Mouse (Mus musculus) intestine, embryonic 14.5 days (tissue): ENCODE data around the gene Cdk5rap3. TPM values are rescaled to one million over a fixed set of nuclear protein-coding genes. Genes with fewer than 3 reads are reported as not detected.
A peak's percentile ranks its signal among the peaks of the same experiment; 100 is the strongest.

Source experiments
- ATAC-seq: fragments of 200-750 bp; cut with Nextera tagmentation; replicated peaks from 2 replicates; pipeline ENCODE4 v1.8.0; 2017; ENCODE audit warnings: low read depth, moderate number of reproducible peaks, moderate TSS enrichment, moderate library complexity; ENCODE audit not compliant: low FRiP score, low TSS enrichment
- DNase-seq: peaks from one replicate; pipeline ENCODE4 v3.0.0-alpha.2; 2018; ENCODE audit warnings: low spot score
- H3K27ac ChIP-seq: fragments of 300-500 bp; sonication (generic); 2 replicates; pipeline ENCODE4 v1.5.1; 2014; ENCODE audit warnings: low read depth, mild to moderate bottlenecking, control low read depth
- H3K27me3 ChIP-seq: fragments of 300-500 bp; sonication (generic); replicated peaks from 2 replicates; pipeline ENCODE4 v1.6.1; 2014; ENCODE audit warnings: low read length, control low read depth; ENCODE audit not compliant: control insufficient read depth, insufficient read depth
- H3K36me3 ChIP-seq: fragments of 300-500 bp; sonication (generic); 2 replicates; pipeline ENCODE4 v1.6.1; 2014; ENCODE audit warnings: low read length, control low read depth; ENCODE audit not compliant: control insufficient read depth, insufficient read depth
- H3K4me1 ChIP-seq: fragments of 300-500 bp; sonication (generic); replicated peaks from 2 replicates; pipeline ENCODE4 v1.6.1; 2014; ENCODE audit warnings: low read length, control low read depth, mixed read lengths; ENCODE audit not compliant: control insufficient read depth, insufficient read depth
- H3K4me2 ChIP-seq: fragments of 300-500 bp; sonication (generic); 2 replicates; pipeline ENCODE4 v1.6.1; 2014; ENCODE audit warnings: low read length
- H3K4me3 ChIP-seq: fragments of 300-500 bp; sonication (generic); 2 replicates; pipeline ENCODE4 v1.5.1; 2014; ENCODE audit warnings: low read depth, low read length, control low read depth, mixed read lengths
- H3K9ac ChIP-seq: fragments of 300-500 bp; sonication (generic); 2 replicates; pipeline ENCODE4 v1.6.1; 2014; ENCODE audit warnings: mild to moderate bottlenecking, low read length
- H3K9me3 ChIP-seq: fragments of 300-500 bp; sonication (generic); 2 replicates; pipeline ENCODE4 v1.6.1; 2016; ENCODE audit warnings: low read length, control low read depth; ENCODE audit not compliant: control insufficient read depth
- WGBS: fragments of 180-500 bp; shearing (Covaris S2); extraction: QIAGEN DNeasy Blood & Tissue Kit; methylation state at CpG from one replicate; pipeline ENCODE4 v1.1.7; 2014; 5-methylcytosine and 5-hydroxymethylcytosine counted together
- polyA plus RNA-seq: library from polyadenylated mRNA; unstranded; fragments of >200 nt; fragmentation: Nextera tagmentation; extraction: Ambion mirVana; gene quantifications from 2 replicates; pipeline ENCODE4 v1.2.1, GENCODE M21; 2014

The Cdk5rap3 gene
- polyA plus RNA-seq, 1 experiment from 2014 or later: 64.2 TPM

DNA sequence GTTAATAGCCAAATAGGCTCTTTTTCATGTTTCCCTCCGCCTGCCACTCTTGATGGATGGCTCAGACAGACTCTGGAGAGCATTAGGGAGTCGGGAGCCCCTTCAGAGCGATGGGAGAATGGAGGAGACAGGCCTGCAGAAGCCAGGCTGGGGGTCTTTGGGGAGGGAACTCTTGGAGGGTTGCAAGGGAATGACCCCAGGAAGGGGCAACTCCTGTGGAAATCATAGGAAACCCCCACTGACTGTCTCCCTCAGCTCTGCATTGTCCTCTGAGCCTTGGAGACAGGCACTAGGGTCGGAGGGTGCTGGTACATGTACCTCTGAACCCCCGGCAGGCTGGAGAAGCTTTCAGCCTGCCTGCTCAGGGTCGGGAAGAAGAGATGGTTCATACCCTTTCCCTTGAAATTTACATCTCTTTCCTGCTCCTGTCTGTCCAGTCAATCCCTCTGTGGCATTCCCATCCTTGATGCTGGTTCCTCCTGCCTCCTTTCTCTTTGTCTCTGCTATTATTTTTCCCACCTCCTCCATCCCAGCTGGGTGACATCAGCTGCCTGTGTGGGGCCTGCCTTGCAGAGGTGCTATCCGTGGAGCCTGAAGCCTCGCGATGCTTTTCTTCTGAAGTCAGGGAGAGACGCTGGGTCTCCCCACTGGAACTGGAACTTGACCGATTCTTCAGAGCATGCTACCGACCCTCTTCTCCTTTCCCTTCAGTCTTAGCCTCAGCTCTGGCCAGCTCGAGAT, 39.8 kb downstream of the Cdk5rap3 start:
- Histone ChIP-seq H3K9ac (no peak overlapping the region), H3K4me3 (no peak overlapping the region), H3K4me2 (peak overlapping the region; percentile 53), H3K4me1 (peaks cover 35% of the 10 kb centered on the region), H3K27me3 (0 out of 2 replicates have a peak, but pooled peaks cover 5% of the 10 kb centered on the region), H3K9me3 (no peaks in the 10 kb centered on the region), H3K27ac (peak overlapping the region; percentile 82), H3K36me3 (no peaks in the 10 kb centered on the region)
- DNase-seq (peak; percentile 74), ATAC-seq (no peak)
- 13% methylated on average over 13 of the region's 13 CpGs for WGBS

DNA sequence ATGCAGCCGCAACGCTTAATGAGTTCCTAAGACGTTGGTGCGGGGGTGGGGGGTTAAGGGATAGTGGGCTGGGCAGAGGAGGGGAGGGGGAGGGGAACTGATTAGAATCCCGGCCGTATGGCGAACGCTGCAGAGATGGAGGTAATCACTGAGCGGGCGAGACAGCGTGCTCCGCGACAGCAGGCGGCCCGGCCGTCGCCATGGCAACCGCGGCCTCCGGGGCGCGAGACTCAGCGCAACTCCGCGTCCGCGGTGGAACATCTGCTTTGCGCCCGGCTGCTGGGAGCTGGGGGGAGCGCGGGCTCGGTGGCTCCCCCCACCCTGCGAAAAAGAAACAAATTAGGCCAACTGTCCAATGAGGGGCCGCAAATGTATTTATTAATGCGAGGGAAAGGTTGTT, 40.6 kb downstream of the Cdk5rap3 start:
- H3K9ac ChIP-seq: peak overlapping the region; percentile 12; the same call in 1 of the 2 replicates
- 0 out of 2 replicates have a peak, but pooled peaks cover 5% of the 10 kb centered on the region for H3K27me3 ChIP-seq
- H3K4me3 ChIP-seq: peak overlapping the region; percentile 27
- no peaks in the 10 kb centered on the region for H3K36me3 ChIP-seq
- H3K9me3 ChIP-seq: no peaks in the 10 kb centered on the region
- peak; percentile 88 for DNase-seq
- WGBS: under 1% methylated on average over 35 of the region's 35 CpGs
- H3K27ac ChIP-seq: peak overlapping the region; percentile 82; the same call in 1 of the 2 replicates
- peaks cover 35% of the 10 kb centered on the region for H3K4me1 ChIP-seq
- peak; percentile 82 for ATAC-seq
- H3K4me2 ChIP-seq: peak overlapping the region; percentile 53

DNA sequence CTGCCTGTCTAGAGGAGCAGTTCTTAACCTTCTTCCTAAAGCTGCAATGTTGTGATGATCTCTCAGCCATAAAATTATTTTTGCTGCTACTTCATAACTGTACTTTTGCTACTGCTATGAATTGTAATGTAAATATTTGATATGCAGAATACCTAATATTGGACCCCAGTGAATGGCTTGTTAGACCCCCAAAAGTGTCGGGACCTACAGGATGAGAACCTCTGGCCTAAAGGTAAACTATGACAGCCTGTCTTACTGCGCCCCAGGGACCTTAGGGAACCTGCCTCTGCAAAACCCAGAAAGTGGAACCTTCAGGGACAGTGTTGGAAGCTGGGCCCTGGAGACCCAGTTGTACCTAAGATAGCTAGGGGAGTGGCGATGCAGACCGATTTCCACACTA, 41.0 kb downstream of the Cdk5rap3 start:
- Histone ChIP-seq H3K4me3 (peak overlapping the region; percentile 27), H3K9ac (0 out of 2 replicates have a peak overlapping the region, but pooled peaks have one; percentile 12), H3K27me3 (0 out of 2 replicates have a peak, but pooled peaks cover 5% of the 10 kb centered on the region), H3K27ac (peak overlapping the region; percentile 82; the same call in 1 of the 2 replicates), H3K4me2 (peak overlapping the region; percentile 53), H3K4me1 (peaks cover 35% of the 10 kb centered on the region), H3K36me3 (no peaks in the 10 kb centered on the region), H3K9me3 (no peaks in the 10 kb centered on the region)
- DNase-seq (no peak), ATAC-seq (no peak)
- WGBS: 24% methylated on average over 4 of the region's 4 CpGs

DNA sequence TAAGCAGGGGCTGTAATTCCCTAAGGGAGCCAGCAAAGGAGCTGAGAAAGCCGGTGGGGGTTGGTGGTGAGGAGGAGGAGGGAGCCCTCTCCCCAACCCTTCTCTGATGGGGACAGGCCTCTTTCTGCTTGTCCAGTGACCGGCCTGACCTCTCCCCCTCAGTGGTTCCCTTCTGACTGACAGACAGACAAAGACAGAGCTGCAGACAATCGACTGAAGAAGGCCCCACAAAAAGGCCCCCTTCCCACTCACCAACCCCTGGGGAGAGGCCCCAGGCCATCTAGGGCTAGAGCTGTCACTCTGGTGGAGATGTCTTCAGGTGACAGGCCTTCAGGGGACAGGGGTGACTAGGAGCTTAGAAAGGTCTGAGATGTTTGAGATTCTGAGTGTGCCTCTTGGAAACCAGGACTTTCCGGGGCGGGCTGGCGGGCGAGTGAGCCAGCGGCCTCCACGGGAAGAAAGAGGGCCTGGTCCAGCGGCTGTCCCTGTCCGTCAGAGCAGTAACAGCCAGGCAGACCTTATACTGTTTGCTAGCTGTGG, 42.6 kb downstream of the Cdk5rap3 start:
- 46% methylated on average over 11 of the region's 11 CpGs for WGBS
- Histone ChIP-seq H3K9me3 (no peaks in the 10 kb centered on the region), H3K4me1 (peaks cover 35% of the 10 kb centered on the region), H3K27ac (no peak overlapping the region), H3K4me2 (no peak overlapping the region), H3K9ac (no peak overlapping the region), H3K27me3 (0 out of 2 replicates have a peak, but pooled peaks cover 5% of the 10 kb centered on the region), H3K4me3 (no peak overlapping the region), H3K36me3 (no peaks in the 10 kb centered on the region)
- ATAC-seq (no peak), DNase-seq (no peak)

DNA sequence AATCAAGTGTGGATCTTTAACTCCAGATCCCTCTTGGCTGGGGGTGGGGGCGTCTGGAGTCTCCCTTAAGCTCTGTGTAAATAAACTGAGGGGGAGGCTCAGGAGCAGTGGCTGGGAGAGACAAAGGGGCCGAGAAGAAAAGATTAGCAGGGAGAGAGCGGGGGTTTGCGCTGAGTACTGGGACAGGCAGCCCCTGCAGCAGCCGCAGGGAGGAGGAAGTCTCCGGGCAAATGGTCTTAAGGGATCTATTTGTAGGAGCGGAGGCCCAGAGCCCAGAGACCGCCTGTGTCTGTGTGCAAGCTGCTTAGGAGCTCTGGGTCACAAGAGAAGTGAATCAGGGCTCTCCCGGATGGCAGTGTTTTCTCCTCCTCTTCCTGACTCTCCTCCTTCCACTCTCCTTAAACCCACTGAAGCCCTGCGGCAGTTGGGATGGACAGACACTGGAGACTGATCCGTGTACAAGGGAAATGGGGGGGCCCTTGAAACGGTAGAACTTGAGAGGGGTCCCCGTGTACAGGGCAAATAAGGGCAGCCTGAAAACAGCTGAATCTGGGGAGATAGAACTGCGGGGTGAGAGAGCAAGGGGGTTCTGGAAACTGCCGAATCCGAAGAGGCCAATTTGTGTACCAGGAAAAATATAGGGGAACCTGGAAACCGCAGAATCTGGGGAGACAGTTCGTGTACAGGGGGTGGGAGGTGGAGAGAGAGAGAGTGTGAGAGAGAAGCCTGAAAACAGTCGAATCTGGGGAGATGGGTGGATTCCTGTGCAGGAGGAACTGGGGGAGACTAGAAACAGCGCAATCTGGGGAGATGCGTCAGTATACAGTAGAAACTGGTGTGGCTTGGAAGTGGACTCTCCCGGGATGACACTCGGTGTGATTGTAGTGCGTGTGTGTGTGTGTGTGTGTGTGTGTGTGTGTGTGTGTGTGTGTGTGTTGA, 43.6 kb downstream of the Cdk5rap3 start:
- peak; percentile 69 for DNase-seq
- Histone ChIP-seq H3K27me3 (0 out of 2 replicates have a peak, but pooled peaks cover 5% of the 10 kb centered on the region), H3K4me1 (peaks cover 35% of the 10 kb centered on the region), H3K9me3 (no peaks in the 10 kb centered on the region), H3K36me3 (no peaks in the 10 kb centered on the region), H3K9ac (peak overlapping the region; percentile 21; the same call in 1 of the 2 replicates), H3K4me2 (peak overlapping the region; percentile 30), H3K4me3 (no peak overlapping the region), H3K27ac (peak overlapping the region; percentile 82)
- ATAC-seq: peak; percentile 28; the same call in 1 of the 2 replicates
- 10% methylated on average over 24 of the region's 24 CpGs for WGBS

DNA sequence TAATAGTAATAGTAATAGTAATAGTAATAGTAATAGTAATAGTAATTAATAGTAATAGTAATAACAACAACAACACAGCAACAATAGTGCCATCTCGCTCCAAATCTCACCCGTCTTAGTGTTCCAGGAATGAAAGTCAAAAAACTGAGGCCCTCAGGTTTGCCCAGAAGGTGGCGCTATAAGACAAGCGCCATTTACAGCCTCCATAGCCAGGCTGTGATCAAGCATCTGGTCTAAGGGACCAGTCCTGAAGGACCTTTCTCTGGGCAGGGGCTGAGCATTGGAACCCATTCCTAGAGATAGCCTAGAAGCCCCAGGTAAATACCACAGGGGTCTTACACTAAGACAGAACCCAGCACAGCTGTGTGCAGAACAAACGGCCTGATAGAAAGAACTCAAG, 49.1 kb downstream of the Cdk5rap3 start:
- H3K27ac ChIP-seq: no peak overlapping the region
- H3K4me1 ChIP-seq: peaks cover under 1% of the 10 kb centered on the region
- no peak overlapping the region for H3K4me3 ChIP-seq
- peak; percentile 51; the same call in 1 of the 2 replicates for ATAC-seq
- H3K9ac ChIP-seq: no peak overlapping the region
- H3K9me3 ChIP-seq: no peaks in the 10 kb centered on the region
- peak; percentile 89 for DNase-seq
- no peaks in the 10 kb centered on the region for H3K36me3 ChIP-seq
- H3K4me2 ChIP-seq: no peak overlapping the region
- no peaks in the 10 kb centered on the region for H3K27me3 ChIP-seq
- WGBS: 11% methylated on average over 5 of the region's 5 CpGs

DNA sequence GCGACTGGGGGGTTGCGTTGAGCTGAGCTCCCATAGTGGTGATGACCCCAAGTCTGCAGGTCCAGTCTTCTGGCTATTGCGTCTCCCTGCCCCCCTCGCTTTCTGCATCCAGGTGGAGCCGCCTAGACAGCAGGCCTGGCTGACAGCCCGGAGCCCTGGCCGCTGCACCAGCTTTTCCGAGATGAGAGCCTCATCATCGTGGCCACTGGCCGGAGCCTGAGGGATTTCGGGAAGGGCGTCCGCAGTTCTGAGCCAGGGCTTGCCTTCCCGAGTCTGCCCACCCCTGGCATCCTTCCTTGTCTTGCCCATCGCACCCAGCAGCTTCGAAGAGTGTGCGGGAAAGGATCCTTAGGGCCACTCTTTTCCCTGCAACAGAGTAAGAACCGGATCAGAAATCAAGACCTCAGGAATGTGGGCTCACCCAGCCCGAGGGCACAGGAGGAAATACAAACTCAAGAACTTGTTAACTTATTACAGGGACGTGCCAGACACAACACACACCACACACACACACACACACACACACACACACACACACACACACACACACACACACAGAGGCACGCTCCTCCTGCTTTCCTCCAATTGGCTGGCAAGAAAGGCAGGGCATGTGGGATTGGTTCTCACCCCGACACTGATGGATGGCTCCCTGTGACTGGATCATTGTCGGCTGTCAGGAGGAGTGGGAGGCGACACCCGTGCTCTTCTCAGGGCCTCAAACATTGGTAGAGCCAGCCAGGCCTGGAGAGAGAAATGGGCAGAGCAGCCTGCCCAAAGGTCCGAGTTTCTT, 52.9 kb downstream of the Cdk5rap3 start:
- Histone ChIP-seq H3K9ac (no peak overlapping the region), H3K4me2 (peak overlapping the region; percentile 3; the same call in 1 of the 2 replicates), H3K9me3 (no peaks in the 10 kb centered on the region), H3K4me3 (no peak overlapping the region), H3K4me1 (peaks cover 11% of the 10 kb centered on the region), H3K27ac (no peak overlapping the region), H3K27me3 (no peaks in the 10 kb centered on the region), H3K36me3 (no peaks in the 10 kb centered on the region)
- ATAC-seq (no peak), DNase-seq (no peak)
- WGBS: 21% methylated on average over 26 of the region's 26 CpGs
